10 mouse cellular contexts compared by ENCODE assay signal in the genomic region with DNA sequence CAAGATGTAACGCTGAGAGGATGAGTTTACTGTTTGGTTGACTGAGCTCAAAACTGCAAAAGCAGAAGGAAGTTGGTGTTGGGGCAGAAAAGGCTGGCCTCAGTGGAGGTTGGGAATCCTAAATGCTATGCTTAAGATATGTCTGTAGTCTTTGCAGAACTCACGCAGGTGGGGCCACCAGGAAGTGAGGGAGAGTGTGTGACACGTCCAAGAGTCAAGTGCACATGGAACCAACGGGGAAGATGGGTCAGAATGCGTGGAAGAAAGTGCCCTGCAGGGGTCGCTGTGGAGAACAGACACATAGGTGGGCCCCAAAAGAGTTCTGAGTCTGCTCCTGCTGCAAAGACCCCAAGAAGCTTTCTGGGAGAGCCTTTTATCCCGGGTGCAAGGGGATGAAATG.
DNase-seq lines count a peak whose midpoint lies in the region; ATAC-seq and TF ChIP-seq lines count a peak whose summit lies in the region.
"Had no signal": no experiment of that assay in that cellular context is flagged by ENCODE, and none has a peak within 500 bp of the region (broad histone marks: within the 10 kb centered on the region; RNA-seq: fewer than 3 reads in every experiment).

No protein-coding gene starts in this region.

- ATAC-seq in kidney, postnatal 0 days (replicated peaks; ENCODE audit: low FRiP score, low read depth), result no peak
- no peak for ATAC-seq in kidney, embryonic 15.5 days (replicated peaks; ENCODE audit: low FRiP score)
- no peak for ATAC-seq in forebrain, embryonic 13.5 days

- H3K4me3 ChIP-seq in kidney, postnatal 0 days (replicated peaks; ENCODE audit: low read depth, low read length), result no peak overlapping the region
- H3K4me3 ChIP-seq in kidney, embryonic 15.5 days (replicated peaks), result no peak overlapping the region
- no peak overlapping the region for H3K4me3 ChIP-seq in cerebellum, adult 2 months (replicated peaks; ENCODE audit: insufficient read depth, low read depth, low read length)
- H3K4me3 ChIP-seq in forebrain, embryonic 13.5 days, result no peak overlapping the region
- H3K4me3 ChIP-seq: limb, embryonic 15.5 days; stomach, embryonic 15.5 days had no signal

- no peak overlapping the region for H3K9ac ChIP-seq in kidney, postnatal 0 days (ENCODE audit: low read depth, low read length)
- no peak overlapping the region for H3K9ac ChIP-seq in kidney, embryonic 15.5 days
- no peak overlapping the region for H3K9ac ChIP-seq in forebrain, embryonic 13.5 days
- H3K9ac ChIP-seq: limb, embryonic 15.5 days; stomach, embryonic 15.5 days had no signal

- no peak for DNase-seq in kidney, postnatal 0 days (ENCODE audit: low spot score)
- peak; percentile 58 for DNase-seq in MEL-GATA-1-ER (ENCODE audit: extremely low read depth, low read depth)
- DNase-seq in induced T-regulatory cell, adult 2 months (ENCODE audit: low read depth), result peak; percentile 81
- DNase-seq in spleen, postnatal 4 days (ENCODE audit: low spot score in 2 of 2), result peak; percentile 82 to 91
- no peak for DNase-seq in ovary, postnatal 10 days (ENCODE audit: low spot score)
- DNase-seq in cerebellum, adult 2 months, result no peak

- H3K9me3 ChIP-seq in kidney, postnatal 0 days (replicated peaks; ENCODE audit: low read length), result no peaks in the 10 kb centered on the region
- H3K9me3 ChIP-seq in kidney, embryonic 15.5 days (replicated peaks), result no peaks in the 10 kb centered on the region
- no peaks in the 10 kb centered on the region for H3K9me3 ChIP-seq in forebrain, embryonic 13.5 days (replicated peaks)
- H3K9me3 ChIP-seq: limb, embryonic 15.5 days; stomach, embryonic 15.5 days had no signal

- no peak overlapping the region for H3K27ac ChIP-seq in kidney, postnatal 0 days
- H3K27ac ChIP-seq in kidney, embryonic 15.5 days, result no peak overlapping the region
- no peak overlapping the region for H3K27ac ChIP-seq in cerebellum, adult 2 months (ENCODE audit: insufficient read depth, low read length)
- H3K27ac ChIP-seq in forebrain, embryonic 13.5 days, result no peak overlapping the region
- H3K27ac ChIP-seq: limb, embryonic 15.5 days; stomach, embryonic 15.5 days had no signal

- 74% methylated on average over 7 of the region's 7 CpGs for WGBS in kidney, postnatal 0 days
- 72% methylated on average over 7 of the region's 7 CpGs for WGBS in kidney, embryonic 15.5 days
- 69% methylated on average over 7 of the region's 7 CpGs for WGBS in cerebellum, adult 2 months
- WGBS in forebrain, embryonic 13.5 days, result 79% methylated on average over 7 of the region's 7 CpGs

- no peaks in the 10 kb centered on the region for H3K36me3 ChIP-seq in kidney, postnatal 0 days (ENCODE audit: insufficient read depth, low read length)
- no peaks in the 10 kb centered on the region for H3K36me3 ChIP-seq in kidney, embryonic 15.5 days
- H3K36me3 ChIP-seq in forebrain, embryonic 13.5 days (ENCODE audit: poor library complexity, severe bottlenecking), result no peaks in the 10 kb centered on the region
- H3K36me3 ChIP-seq: limb, embryonic 15.5 days; stomach, embryonic 15.5 days had no signal

- no peak overlapping the region for H3K4me2 ChIP-seq in kidney, postnatal 0 days (ENCODE audit: low read length)
- no peak overlapping the region for H3K4me2 ChIP-seq in kidney, embryonic 15.5 days
- no peak overlapping the region for H3K4me2 ChIP-seq in forebrain, embryonic 13.5 days
- H3K4me2 ChIP-seq: limb, embryonic 15.5 days; stomach, embryonic 15.5 days had no signal

- no peak for TF ChIP-seq POLR2A in cerebellum, adult 2 months (IDR thresholded peaks at IDR 0.05; ENCODE audit: borderline replicate concordance, insufficient read depth, low read length)

- H3K27me3 ChIP-seq in kidney, postnatal 0 days (ENCODE audit: insufficient read depth, low read length), result no peaks in the 10 kb centered on the region
- no peaks in the 10 kb centered on the region for H3K27me3 ChIP-seq in kidney, embryonic 15.5 days
- no peaks in the 10 kb centered on the region for H3K27me3 ChIP-seq in cerebellum, adult 2 months (ENCODE audit: control insufficient read depth, insufficient read depth, low read length)
- H3K27me3 ChIP-seq in forebrain, embryonic 13.5 days, result no peaks in the 10 kb centered on the region
- H3K27me3 ChIP-seq: limb, embryonic 15.5 days; stomach, embryonic 15.5 days had no signal

- H3K4me1 ChIP-seq in kidney, postnatal 0 days (replicated peaks; ENCODE audit: insufficient read depth, low read length), result no peaks in the 10 kb centered on the region
- H3K4me1 ChIP-seq in kidney, embryonic 15.5 days, result peaks cover 8% of the 10 kb centered on the region; the same call in 1 of the 2 replicates
- H3K4me1 ChIP-seq in cerebellum, adult 2 months (ENCODE audit: control insufficient read depth, insufficient read depth, low read length), result peaks cover 4% of the 10 kb centered on the region; the same call in 1 of the 2 replicates
- peaks cover 20% of the 10 kb centered on the region for H3K4me1 ChIP-seq in forebrain, embryonic 13.5 days

- peak; percentile 27 for TF ChIP-seq CTCF in kidney, postnatal 0 days (IDR thresholded peaks at IDR 0.05; ENCODE audit: low read depth)
- TF ChIP-seq CTCF in cerebellum, adult 2 months (IDR thresholded peaks at IDR 0.05; ENCODE audit: borderline replicate concordance, insufficient read depth, low read depth, low read length), result no peak

Comparison
In these comparisons a context has a peak if more than half of its experiments do, and no peak if none do; other contexts are left out.
1. DNase-seq: peak in MEL-GATA-1-ER (single experiment), induced T-regulatory cell, adult 2 months (single experiment) and spleen, postnatal 4 days (2 of 2); none in kidney, postnatal 0 days (single experiment), ovary, postnatal 10 days (single experiment) and cerebellum, adult 2 months (0 of 2).